Mouse (Mus musculus) olfactory bulb, adult 2 months (tissue): Measurements from ENCODE around the gene Rps29.

Source experiments
- CTCF ChIP-seq: fragments of 200-500 bp; IDR thresholded peaks from 2 replicates; pipeline ENCODE4 v1.5.1; 2012; ENCODE audit warnings: low read depth, mild to moderate bottlenecking, low read length, moderate library complexity; ENCODE audit not compliant: insufficient read depth
- POLR2A ChIP-seq: fragments of 200-500 bp; IDR thresholded peaks from 2 replicates; pipeline ENCODE4 v1.6.1; 2012; ENCODE audit warnings: mild to moderate bottlenecking, low read depth, low read length, moderate library complexity; ENCODE audit not compliant: insufficient read depth

- TF ChIP-seq CTCF (no peak), POLR2A (no peak)
These were observed 29.2 kb downstream of the Rps29 start for GRCm38 (mm10) chr12:69129634-69130310.
